Mouse (Mus musculus): ENCODE results near the gene Dusp7. TPM values are rescaled to one million over a fixed set of nuclear protein-coding genes. Genes with fewer than 3 reads are reported as not detected.

The Dusp7 gene
- polyA plus RNA-seq, 1 experiment = 63.0 TPM

DNA sequence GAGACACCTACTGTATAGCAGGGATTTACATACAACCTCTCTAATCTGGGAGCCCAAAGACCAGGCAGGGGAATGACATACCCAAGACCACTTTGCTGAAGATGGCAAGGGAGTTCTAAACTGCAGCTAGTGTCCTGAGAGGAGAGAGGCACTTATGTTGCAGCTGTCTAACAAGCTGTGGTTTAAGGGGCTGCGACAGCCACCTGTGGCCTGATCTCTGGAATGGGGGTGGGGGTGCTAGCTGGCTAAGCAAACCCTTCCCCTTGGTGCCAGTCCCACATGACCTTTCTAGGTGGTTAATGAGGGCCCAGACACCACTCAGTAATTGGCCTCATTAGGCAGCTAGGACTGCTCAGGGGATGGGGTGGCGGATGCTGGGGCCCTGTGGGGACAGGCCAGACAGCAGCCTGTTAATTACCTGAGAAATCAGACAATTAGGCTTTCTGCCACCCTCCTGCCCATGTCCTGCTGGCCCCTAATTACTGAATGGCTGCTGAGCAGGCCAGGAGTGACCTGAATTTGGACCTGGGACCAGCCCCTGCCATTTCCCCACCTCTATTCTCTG lies 41.7 kb downstream of the Dusp7 start:
- TF ChIP-seq CTCF (IDR thresholded peaks at IDR 0.05; ENCODE audit: borderline replicate concordance, insufficient read depth, low read length) (no peak), POLR2A (IDR thresholded peaks at IDR 0.05; ENCODE audit: low read depth, low read length) (no peak)
- Histone ChIP-seq H3K27ac (ENCODE audit: insufficient read depth, low read length) (no peak overlapping the region), H3K4me1 (ENCODE audit: control insufficient read depth, insufficient read depth, low read length) (peaks cover 8% of the 10 kb centered on the region; the same call in 1 of the 2 replicates), H3K4me3 (ENCODE audit: insufficient read depth, low read length) (no peak overlapping the region)

DNA sequence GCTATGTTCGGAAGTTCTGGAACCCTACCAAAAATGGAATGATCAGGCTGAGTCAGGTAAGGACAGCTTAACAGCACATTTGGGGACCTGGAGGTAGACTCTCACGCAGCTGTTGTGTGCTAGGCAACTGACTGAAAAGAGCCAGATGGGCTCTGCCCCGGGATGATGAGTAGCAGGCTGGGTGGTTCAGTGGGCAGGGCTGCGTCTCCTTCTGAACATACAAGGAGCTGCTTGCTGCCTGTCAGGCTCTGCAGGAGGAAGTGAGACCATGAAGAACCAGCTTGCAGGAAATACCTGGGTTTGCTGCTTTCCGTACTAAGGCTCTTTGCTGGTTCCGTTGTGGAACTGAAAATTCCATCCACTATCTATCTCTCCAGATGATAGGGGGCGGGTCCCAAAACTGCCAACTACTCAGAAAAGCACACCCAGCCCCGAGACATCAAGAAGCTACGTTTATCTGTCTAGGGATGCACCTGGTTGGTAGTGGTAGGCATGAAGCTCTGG lies 42.7 kb downstream of the Dusp7 start:
- peaks cover 8% of the 10 kb centered on the region; the same call in 1 of the 2 replicates for H3K4me1 ChIP-seq (ENCODE audit: control insufficient read depth, insufficient read depth, low read length)

DNA sequence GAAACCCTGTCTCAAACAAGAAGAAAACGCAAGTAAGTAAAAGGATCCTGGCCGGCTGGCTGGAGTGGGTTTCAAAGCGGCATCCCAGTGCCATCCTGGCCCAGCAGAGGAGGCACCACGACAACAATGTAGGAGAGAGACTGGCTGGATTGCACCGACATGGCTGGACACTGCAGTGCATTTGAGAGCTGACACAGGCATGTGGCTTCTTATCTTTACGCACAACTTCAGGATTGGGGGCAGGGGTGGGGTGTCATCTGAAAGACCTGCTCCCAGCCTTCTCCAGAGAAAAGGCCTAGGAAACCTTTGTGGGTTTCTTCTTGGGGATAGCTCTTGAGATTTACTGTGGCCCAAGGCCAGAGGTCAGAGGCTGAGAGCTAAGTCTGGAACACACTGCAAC lies 43.3 kb downstream of the Dusp7 start:
- TF ChIP-seq POLR2A (IDR thresholded peaks at IDR 0.05; ENCODE audit: low read depth, low read length) (no peak), CTCF (IDR thresholded peaks at IDR 0.05; ENCODE audit: borderline replicate concordance, insufficient read depth, low read length) (no peak)
- peaks cover 8% of the 10 kb centered on the region; the same call in 1 of the 2 replicates for H3K4me1 ChIP-seq (ENCODE audit: control insufficient read depth, insufficient read depth, low read length)
- no peak overlapping the region for H3K4me3 ChIP-seq (ENCODE audit: insufficient read depth, low read length)
- H3K27ac ChIP-seq (ENCODE audit: insufficient read depth, low read length) = no peak overlapping the region

More for the DNA sequence above, 42.7 kb downstream of the Dusp7 start:
- Histone ChIP-seq H3K4me3 (ENCODE audit: insufficient read depth, low read length) (no peak overlapping the region), H3K27ac (ENCODE audit: insufficient read depth, low read length) (no peak overlapping the region)
- TF ChIP-seq POLR2A (IDR thresholded peaks at IDR 0.05; ENCODE audit: low read depth, low read length) (no peak), CTCF (IDR thresholded peaks at IDR 0.05; ENCODE audit: borderline replicate concordance, insufficient read depth, low read length) (no peak)

DNA sequence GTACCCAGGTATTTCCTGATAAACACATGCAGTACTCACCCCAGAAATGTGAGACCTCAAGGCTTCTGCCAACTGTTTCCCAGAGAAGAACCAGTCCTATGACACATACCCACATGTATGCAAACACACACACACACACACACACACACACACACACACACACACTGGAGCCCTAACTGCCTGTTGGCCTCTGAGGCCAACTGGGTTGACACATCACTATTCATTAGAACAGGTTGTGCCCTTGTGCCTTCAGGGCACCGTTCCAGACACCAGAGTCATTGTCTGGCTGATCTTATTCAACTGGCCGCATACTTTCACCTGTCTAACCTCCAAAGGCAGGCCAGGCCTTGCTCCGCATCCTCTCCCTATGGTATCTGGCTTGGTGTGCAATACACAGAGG lies 43.8 kb downstream of the Dusp7 start:
- no peak overlapping the region for H3K4me3 ChIP-seq (ENCODE audit: insufficient read depth, low read length)
- TF ChIP-seq POLR2A (IDR thresholded peaks at IDR 0.05; ENCODE audit: low read depth, low read length) (no peak), CTCF (IDR thresholded peaks at IDR 0.05; ENCODE audit: borderline replicate concordance, insufficient read depth, low read length) (no peak)
- H3K4me1 ChIP-seq (ENCODE audit: control insufficient read depth, insufficient read depth, low read length) = peaks cover 8% of the 10 kb centered on the region; the same call in 1 of the 2 replicates
- H3K27ac ChIP-seq (ENCODE audit: insufficient read depth, low read length) = no peak overlapping the region

DNA sequence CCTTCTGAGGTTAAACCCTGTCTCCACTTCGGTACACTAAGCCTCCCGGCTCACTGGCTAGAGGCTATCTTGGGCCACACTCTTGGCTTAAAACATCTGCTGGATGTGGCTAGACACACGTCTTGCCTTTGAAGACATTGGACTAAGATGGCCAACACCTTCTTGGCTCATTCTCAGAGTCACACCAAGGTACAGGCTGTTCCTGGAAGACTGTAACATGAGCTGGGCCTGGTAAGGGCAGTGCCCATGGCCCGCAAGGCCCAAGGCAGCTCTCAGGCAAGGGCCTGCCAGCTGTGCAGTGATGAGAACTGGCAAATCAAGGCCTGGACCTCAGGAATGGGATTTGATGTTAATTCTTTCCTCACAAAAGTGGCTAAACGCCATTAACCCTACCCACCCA lies 45.2 kb downstream of the Dusp7 start:
- H3K4me3 ChIP-seq (ENCODE audit: insufficient read depth, low read length) = no peak overlapping the region
- peaks cover 13% of the 10 kb centered on the region for H3K4me1 ChIP-seq (ENCODE audit: control insufficient read depth, insufficient read depth, low read length)
- TF ChIP-seq POLR2A (IDR thresholded peaks at IDR 0.05; ENCODE audit: low read depth, low read length) (no peak), CTCF (IDR thresholded peaks at IDR 0.05; ENCODE audit: borderline replicate concordance, insufficient read depth, low read length) (no peak)
- H3K27ac ChIP-seq (ENCODE audit: insufficient read depth, low read length) = no peak overlapping the region

DNA sequence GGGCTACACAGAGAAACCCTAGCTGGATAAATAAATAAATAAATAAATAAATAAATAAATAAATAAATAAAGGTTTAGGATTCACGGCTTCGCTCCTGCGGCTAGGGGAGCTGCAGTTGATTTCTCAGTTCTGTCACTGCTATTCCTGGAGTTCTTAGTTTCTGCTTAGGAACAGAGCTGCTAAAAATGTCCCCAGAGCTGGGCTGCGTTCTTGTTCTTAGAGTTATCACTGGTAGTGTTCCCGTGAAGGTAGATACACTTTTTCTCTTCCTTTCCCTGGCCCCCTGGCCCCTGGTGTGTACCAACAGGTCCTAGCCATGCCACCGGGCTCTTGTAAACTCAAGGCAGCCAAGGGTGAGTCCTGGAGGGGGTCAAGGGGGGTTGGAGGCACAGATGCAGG lies 48.4 kb downstream of the Dusp7 start:
- peaks cover 22% of the 10 kb centered on the region for H3K4me1 ChIP-seq (ENCODE audit: control insufficient read depth, insufficient read depth, low read length)
- TF ChIP-seq POLR2A (IDR thresholded peaks at IDR 0.05; ENCODE audit: low read depth, low read length) = no peak
- no peak for TF ChIP-seq CTCF (IDR thresholded peaks at IDR 0.05; ENCODE audit: borderline replicate concordance, insufficient read depth, low read length)
- no peak overlapping the region for H3K27ac ChIP-seq (ENCODE audit: insufficient read depth, low read length)
- no peak overlapping the region for H3K4me3 ChIP-seq (ENCODE audit: insufficient read depth, low read length)

DNA sequence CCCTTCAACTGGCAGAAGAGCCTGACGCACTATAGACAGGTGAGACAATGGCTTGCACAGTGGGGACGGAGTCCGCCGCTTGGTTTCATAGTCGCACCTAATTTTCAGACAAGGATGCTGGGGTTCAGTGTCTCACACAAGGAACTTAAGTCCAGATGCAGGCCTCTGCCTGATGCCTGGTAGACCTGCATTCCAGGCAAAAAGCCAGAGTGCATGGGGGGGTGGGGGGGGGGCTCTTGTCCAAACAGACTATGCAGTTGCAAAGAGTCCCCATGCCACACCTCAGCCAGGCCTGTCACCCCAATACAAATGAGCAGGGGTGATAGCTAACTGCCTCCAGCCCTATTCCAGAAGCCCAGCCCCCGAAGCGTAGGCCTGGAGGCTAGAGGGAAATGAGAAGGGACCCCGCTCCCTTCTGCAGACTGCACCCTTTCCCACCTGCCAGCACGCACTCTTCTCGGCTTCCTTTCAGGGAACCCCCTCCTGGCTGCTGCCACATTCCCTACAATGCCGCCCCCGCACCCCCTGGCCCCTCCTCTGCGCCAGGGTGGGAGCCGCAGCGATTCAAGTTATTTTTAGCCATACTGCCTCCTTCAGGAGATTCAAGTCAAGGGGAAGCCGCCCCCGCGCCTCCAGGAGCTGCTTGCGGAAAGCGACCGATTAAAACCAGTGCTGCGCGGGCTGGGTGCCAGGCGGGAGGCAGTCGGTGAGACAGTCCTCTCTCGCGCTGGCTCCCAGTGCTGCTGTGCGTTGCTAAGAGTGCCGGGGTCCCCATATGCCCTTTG lies 49.6 kb downstream of the Dusp7 start:
- peaks cover 14% of the 10 kb centered on the region for H3K4me1 ChIP-seq (ENCODE audit: control insufficient read depth, insufficient read depth, low read length)
- TF ChIP-seq CTCF (IDR thresholded peaks at IDR 0.05; ENCODE audit: borderline replicate concordance, insufficient read depth, low read length) = no peak
- TF ChIP-seq POLR2A (IDR thresholded peaks at IDR 0.05; ENCODE audit: low read depth, low read length) = peak; percentile 34; the same call in 1 of the 2 replicates
- no peak overlapping the region for H3K4me3 ChIP-seq (ENCODE audit: insufficient read depth, low read length)
- no peak overlapping the region for H3K27ac ChIP-seq (ENCODE audit: insufficient read depth, low read length)

DNA sequence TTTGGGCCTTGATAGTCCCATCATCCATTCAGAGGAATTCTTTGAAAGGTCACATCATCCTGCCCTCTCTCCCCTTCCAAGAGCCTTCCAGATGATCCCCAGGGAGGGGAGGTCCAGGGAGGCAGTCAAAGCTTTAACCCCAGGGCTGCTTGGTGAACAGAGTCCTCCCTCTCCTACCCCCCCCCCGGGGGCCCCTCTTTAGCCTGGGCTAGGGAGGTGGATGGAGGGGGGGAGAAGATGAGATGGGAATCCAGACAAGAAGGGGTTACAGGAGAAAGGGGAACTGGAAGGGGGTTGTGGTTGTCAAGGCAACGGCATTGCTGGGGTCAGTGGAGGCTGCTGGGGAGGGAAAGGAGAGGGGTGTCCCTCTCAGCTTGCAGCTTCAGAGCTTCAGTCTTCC lies 52.2 kb downstream of the Dusp7 start:
- no peak overlapping the region for H3K27ac ChIP-seq (ENCODE audit: insufficient read depth, low read length)
- peaks cover 14% of the 10 kb centered on the region for H3K4me1 ChIP-seq (ENCODE audit: control insufficient read depth, insufficient read depth, low read length)

DNA sequence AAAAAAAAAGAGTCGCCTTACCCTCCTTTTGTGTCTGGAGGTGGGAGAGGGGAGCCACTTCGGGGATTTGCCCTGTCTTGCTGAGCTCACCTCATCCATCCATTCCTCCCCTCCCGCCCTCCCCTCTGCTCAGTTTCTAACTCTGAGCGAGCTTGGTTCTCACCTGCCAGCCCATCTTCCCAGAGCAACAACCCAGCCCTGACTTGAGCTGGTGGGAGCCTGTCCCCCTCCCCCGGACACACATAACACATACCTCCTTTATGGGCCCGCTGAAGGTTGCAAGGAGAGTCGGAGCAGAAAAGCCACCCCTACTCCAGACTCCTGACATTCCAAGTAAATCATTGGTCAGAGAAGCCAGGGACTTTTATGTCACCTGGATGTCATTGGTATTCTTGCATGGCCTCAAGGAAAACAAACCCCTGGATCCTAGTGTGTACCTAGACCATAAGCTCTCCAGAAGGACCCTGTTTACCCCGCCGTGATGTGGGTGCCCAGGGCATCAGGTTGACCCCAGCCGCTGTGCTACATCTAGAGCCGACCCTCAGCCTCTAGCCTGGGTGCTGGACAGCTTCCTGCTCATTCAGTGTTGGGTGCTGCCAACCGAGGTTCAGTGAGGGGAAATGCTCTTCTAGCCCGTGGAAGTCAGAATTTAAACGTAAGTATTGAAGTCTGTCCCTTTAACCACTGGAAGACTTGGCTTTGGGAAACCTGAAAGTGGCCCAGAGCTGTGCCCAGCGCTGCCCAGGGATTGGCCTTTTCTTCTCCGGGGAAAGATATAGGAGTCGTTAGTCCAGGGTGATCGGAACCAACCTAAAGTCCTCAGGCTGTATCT lies 52.8 kb downstream of the Dusp7 start:
- Histone ChIP-seq H3K4me1 (ENCODE audit: control insufficient read depth, insufficient read depth, low read length) (peaks cover 14% of the 10 kb centered on the region), H3K4me3 (ENCODE audit: insufficient read depth, low read length) (no peak overlapping the region), H3K27ac (ENCODE audit: insufficient read depth, low read length) (no peak overlapping the region)
- TF ChIP-seq CTCF (IDR thresholded peaks at IDR 0.05; ENCODE audit: borderline replicate concordance, insufficient read depth, low read length) (no peak), POLR2A (IDR thresholded peaks at IDR 0.05; ENCODE audit: low read depth, low read length) (no peak)

More for the DNA sequence above, 52.2 kb downstream of the Dusp7 start:
- TF ChIP-seq POLR2A (IDR thresholded peaks at IDR 0.05; ENCODE audit: low read depth, low read length) = no peak
- no peak for TF ChIP-seq CTCF (IDR thresholded peaks at IDR 0.05; ENCODE audit: borderline replicate concordance, insufficient read depth, low read length)
- H3K4me3 ChIP-seq (ENCODE audit: insufficient read depth, low read length) = no peak overlapping the region
